Mouse (Mus musculus): ENCODE measurements around the gene Dgkz. TPM values are rescaled to one million over a fixed set of nuclear protein-coding genes. Genes with fewer than 3 reads are reported as not detected.

Dgkz gene
- total RNA-seq (2023), result 100 to 1,000 TPM; 210 to 235 TPM

DNA sequence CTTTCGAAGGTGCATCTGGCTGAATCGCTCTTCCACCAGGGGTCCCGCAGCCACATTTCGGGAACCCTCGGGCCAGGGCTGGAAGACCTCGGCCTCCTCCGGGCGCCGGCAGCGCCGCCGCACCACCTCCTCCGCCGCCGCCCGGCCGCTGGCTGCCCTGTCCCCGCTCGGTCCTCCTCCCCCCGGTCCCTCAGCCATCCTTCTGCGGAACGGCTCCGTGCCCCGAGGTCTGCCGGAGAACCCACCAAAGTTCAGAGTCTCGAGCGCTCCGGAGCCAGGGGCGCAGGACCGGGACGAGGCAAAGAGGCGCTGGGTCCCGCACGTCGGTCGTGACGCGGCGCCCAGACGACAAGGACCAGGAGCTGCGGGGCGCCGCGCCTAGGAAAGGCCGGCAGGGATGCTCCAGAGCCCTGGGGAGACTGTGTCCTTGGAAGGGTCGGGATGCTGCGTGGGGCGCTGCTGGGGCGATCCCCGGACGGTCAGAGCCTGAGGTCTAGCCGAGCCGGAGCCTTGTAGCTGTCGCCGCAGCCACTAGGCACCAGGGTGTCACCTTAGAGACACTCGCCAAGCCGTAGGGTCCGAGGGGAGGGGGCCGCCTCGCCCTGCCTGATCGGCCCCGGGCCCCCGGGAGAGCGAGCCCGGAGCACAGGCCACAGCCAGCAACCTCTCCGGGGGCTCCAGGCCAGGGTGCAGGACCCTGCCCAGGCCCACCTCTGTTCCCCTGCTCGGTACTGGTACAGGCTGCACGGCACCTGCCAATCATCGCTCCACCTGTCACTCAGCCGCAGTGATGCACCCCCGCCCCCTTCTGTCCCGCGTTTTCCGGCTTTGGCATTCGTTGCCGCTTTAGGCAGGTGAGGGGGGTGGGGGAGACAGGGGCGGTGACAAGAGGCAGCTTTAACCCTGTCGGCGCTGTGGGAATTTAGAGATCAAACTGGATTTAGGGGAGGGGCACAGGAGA is at the start of gene Dgkz:
Gene Dgkz, minus strand, starts transcription at position 284 of the 961 bp plus-strand sequence.

GRCm38 (mm10) chr2:92024274-92024672 is 48.6 kb upstream of the Dgkz start, which contains the start of gene Creb3l1:
Creb3l1 (minus strand) TSS chr2:92024502.

DNA sequence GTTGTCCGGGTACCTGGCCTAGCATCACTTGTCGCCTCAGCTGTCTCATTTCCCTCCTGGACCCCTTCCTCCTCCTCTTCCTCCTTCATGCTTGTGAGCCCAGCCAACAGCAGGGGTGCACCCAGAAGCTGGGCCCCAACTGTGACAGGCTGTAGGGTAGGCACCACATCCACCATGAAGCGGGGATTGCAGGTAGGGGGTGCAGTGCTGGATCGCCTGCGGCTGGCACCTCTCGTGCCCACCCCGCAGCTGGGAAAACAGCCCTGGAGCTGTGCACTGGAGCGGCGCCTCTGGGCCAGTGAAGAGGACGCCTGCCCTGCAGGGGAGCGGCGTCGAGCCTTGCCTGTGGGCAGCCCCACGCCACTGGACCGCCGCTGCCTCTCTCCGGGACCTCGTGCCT is 30.2 kb downstream of the Dgkz start, which contains the start of gene Gm9821:
Gene Gm9821, plus strand, starts transcription at position 221 of the 400 bp plus-strand sequence.

GRCm38 (mm10) chr2:91932160-91932711 is 43.4 kb downstream of the Dgkz start, which contains the start of gene Mdk:
Mdk (minus strand) TSS chr2:91932297.

DNA sequence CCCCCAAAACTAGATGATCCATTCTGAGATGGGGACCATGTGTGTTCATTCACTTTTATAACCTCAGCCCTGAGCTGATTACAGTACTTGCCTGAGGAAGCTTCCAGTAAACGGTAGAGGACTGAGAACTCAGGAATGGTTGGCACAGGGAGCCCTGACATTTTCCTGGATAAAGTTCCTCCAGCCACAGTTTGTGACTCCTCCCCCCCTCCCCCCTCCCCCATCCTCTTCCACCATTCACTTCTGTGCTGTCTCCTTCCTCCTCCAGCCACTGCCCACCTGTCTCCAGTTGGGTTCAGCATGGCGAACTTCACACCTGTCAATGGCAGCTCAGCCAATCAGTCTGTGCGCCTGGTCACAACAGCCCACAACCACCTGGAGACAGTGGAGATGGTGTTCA is 48.7 kb downstream of the Dgkz start, which contains the start of gene Chrm4:
Gene Chrm4, plus strand, starts transcription at position 301 of the 400 bp plus-strand sequence.

Other genes starting within 250 kb of the Dgkz start
- 10 to 100 TPM; 64.2 to 67.7 TPM for gene Ambra1, start 245.7 kb downstream of the Dgkz start, total RNA-seq (2023)
- 1 to 10 TPM in 1 of 2 experiments, not detected in 1; 1.4 TPM for gene Chrm4, start 48.6 kb downstream of the Dgkz start, total RNA-seq (2023)
- gene Mdk, start 43.6 kb downstream of the Dgkz start, total RNA-seq (2023), result 1 to 10 TPM; 1.6 to 5.0 TPM
- gene Gm9821, start 30.2 kb downstream of the Dgkz start, total RNA-seq (2023), result not detected
- gene Creb3l1, start 48.6 kb upstream of the Dgkz start, total RNA-seq (2023), result under 1 TPM in 1 of 2 experiments, not detected in 1; 0.20 TPM
- gene Phf21a, start 117.3 kb upstream of the Dgkz start, total RNA-seq (2023), result 100 to 1,000 TPM; 173 to 177 TPM

Data from B cell, adult 67 days (primary cell).